Mouse (Mus musculus) neural tube, embryonic 15.5 days (tissue): ENCODE data around the gene Olfr1416. TPM values are rescaled to one million over a fixed set of nuclear protein-coding genes. Genes with fewer than 3 reads are reported as not detected.

ENCODE experiments used
- ATAC-seq: fragments of 200-750 bp; cut with Nextera tagmentation; 2 replicates; pipeline ENCODE4 v1.8.0; 2017; ENCODE audit warnings: mild to moderate bottlenecking, moderate TSS enrichment, moderate library complexity; ENCODE audit not compliant: low FRiP score
- H3K27ac ChIP-seq: fragments of 300-500 bp; sonication (generic); replicated peaks from 2 replicates; pipeline ENCODE4 v1.5.1; 2015; ENCODE audit warnings: mild to moderate bottlenecking, inconsistent platforms
- H3K27me3 ChIP-seq: fragments of 300-500 bp; sonication (generic); replicated peaks from 2 replicates; pipeline ENCODE4 v1.6.1; 2015; ENCODE audit warnings: inconsistent platforms
- H3K36me3 ChIP-seq: fragments of 300-500 bp; sonication (generic); 2 replicates; pipeline ENCODE4 v1.6.1; 2015; ENCODE audit warnings: inconsistent platforms
- H3K4me1 ChIP-seq: fragments of 300-500 bp; sonication (generic); 2 replicates; pipeline ENCODE4 v1.6.1; 2015; ENCODE audit warnings: inconsistent platforms
- H3K4me2 ChIP-seq: fragments of 300-500 bp; sonication (generic); 2 replicates; pipeline ENCODE4 v1.6.1; 2015; ENCODE audit warnings: inconsistent platforms, mild to moderate bottlenecking, moderate library complexity
- H3K4me3 ChIP-seq: fragments of 300-500 bp; sonication (generic); replicated peaks from 2 replicates; pipeline ENCODE4 v1.5.1; 2015; ENCODE audit warnings: mild to moderate bottlenecking, inconsistent platforms
- H3K9ac ChIP-seq: fragments of 300-500 bp; sonication (generic); replicated peaks from 2 replicates; pipeline ENCODE4 v1.6.1; 2015; ENCODE audit warnings: mild to moderate bottlenecking, inconsistent platforms
- H3K9me3 ChIP-seq: fragments of 300-500 bp; sonication (generic); replicated peaks from 2 replicates; pipeline ENCODE4 v1.6.1; 2016; ENCODE audit warnings: inconsistent platforms
- WGBS: fragments of 180-500 bp; shearing (Covaris S2); methylation state at CpG from one replicate; pipeline ENCODE4 v1.1.7; 2015; ENCODE audit warnings: mixed read lengths; 5-methylcytosine and 5-hydroxymethylcytosine counted together
- polyA plus RNA-seq: library from polyadenylated mRNA; unstranded; fragments of >200 nt; fragmentation: Nextera tagmentation; extraction: Ambion mirVana; gene quantifications from 2 replicates; pipeline ENCODE4 v1.2.1, GENCODE M21; 2015

The Olfr1416 gene
- polyA plus RNA-seq, 1 experiment from 2014 or later, result not detected

GRCm38 (mm10) chr1:92458416-92458815 lies 26.5 kb downstream of the Olfr1416 start:
- Histone ChIP-seq H3K4me2 (no peak overlapping the region), H3K27ac (no peak overlapping the region), H3K4me3 (no peak overlapping the region), H3K9ac (no peak overlapping the region), H3K27me3 (no peaks in the 10 kb centered on the region), H3K36me3 (peaks cover 78% of the 10 kb centered on the region), H3K9me3 (no peaks in the 10 kb centered on the region), H3K4me1 (no peaks in the 10 kb centered on the region)
- ATAC-seq, result no peak
- WGBS, result 92% methylated on average over 6 of the region's 6 CpGs

DNA sequence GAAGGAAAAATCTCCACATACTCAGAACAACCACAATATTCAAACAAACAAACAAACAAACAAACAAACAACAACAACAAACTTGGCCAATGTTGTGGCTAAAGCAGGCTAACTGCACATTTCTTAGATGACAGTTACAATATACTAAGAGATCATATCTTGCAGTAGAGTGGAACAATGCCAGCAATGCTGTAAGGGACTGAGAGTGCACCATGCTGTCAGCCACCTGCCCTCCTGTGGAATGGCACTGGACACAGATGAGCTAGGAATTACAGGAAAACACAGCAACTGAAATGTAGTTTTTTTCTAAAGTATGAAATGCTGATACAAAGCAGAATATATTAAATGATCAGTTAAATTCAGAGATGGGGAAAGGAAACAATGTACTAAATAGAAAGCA lies 27.2 kb downstream of the Olfr1416 start:
- no peaks in the 10 kb centered on the region for H3K4me1 ChIP-seq
- peaks cover 78% of the 10 kb centered on the region for H3K36me3 ChIP-seq
- no peak for ATAC-seq
- no peaks in the 10 kb centered on the region for H3K27me3 ChIP-seq
- no peak overlapping the region for H3K4me2 ChIP-seq
- no peak overlapping the region for H3K27ac ChIP-seq
- H3K4me3 ChIP-seq, result no peak overlapping the region
- H3K9ac ChIP-seq, result no peak overlapping the region
- no peaks in the 10 kb centered on the region for H3K9me3 ChIP-seq

- no peaks in the 10 kb centered on the region for H3K4me1 ChIP-seq
- ATAC-seq, result no peak
- H3K9ac ChIP-seq, result no peak overlapping the region
- no peak overlapping the region for H3K4me2 ChIP-seq
- H3K27me3 ChIP-seq, result no peaks in the 10 kb centered on the region
- WGBS, result 75% methylated on average over 8 of the region's 8 CpGs
- H3K9me3 ChIP-seq, result no peaks in the 10 kb centered on the region
- peaks cover 76% of the 10 kb centered on the region for H3K36me3 ChIP-seq
- H3K27ac ChIP-seq, result no peak overlapping the region
- H3K4me3 ChIP-seq, result no peak overlapping the region
These were observed 31.0 kb downstream of the Olfr1416 start for GRCm38 (mm10) chr1:92453751-92454445.

DNA sequence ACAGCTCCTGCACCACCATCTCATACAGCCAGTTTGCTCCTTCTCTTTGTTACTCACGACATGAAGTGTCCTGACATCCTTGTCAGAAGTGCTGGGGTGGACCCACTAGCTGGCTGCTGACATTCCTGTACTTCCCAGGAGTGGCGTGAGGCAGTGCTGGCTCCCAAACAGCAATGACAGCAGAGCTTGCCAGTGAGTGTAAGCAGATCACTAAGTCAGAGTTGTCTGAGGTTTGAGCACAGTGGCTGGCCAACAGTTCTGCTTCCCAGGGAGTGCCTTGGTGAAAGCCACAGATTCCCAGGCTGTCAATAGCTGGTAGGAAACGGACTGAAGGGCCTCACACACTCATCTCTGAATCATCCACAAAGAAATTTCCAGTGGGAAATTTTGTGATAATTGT lies 36.6 kb downstream of the Olfr1416 start:
- WGBS, result 88% methylated on average over 3 of the region's 3 CpGs
- no peak for ATAC-seq

DNA sequence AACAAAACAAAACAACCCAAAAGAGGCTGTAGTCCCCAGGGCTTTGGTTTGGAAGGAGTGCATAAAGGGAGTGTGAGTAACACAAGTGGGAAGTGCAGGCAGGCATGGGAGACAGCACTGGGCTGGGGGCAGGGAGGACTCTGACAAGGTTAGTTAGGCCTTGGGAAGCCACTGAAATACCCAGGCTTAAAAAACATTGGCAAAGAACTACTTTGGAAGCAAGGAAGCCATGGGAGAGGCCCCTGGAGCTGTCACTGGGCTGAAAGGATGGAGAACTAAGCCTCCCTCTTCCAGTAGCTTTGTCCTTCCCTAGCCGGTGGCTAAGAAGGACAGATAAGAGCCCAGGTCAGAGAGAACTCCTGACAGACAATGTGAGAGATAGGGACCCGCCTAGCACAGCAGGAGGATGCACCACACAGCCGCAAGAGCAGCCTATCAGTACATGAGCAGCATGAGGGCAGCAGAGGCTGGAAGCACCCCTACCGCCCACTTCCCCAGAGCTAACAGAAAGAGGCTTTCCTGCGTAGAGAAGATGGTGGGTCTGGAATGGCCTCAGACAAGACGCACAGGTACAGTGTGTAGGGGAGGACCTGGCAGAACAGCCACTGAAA lies 43.4 kb downstream of the Olfr1416 start:
- Histone ChIP-seq H3K27ac (no peak overlapping the region), H3K27me3 (no peaks in the 10 kb centered on the region), H3K4me3 (no peak overlapping the region), H3K9me3 (no peaks in the 10 kb centered on the region), H3K9ac (no peak overlapping the region), H3K36me3 (peaks cover 65% of the 10 kb centered on the region), H3K4me2 (no peak overlapping the region), H3K4me1 (peaks cover 22% of the 10 kb centered on the region)
- no peak for ATAC-seq
- 87% methylated on average over 6 of the region's 6 CpGs for WGBS

More for the DNA sequence above, 36.6 kb downstream of the Olfr1416 start:
- Histone ChIP-seq H3K4me1 (no peaks in the 10 kb centered on the region), H3K9me3 (no peaks in the 10 kb centered on the region), H3K27ac (no peak overlapping the region), H3K4me2 (no peak overlapping the region), H3K36me3 (peaks cover 83% of the 10 kb centered on the region), H3K4me3 (no peak overlapping the region), H3K9ac (no peak overlapping the region), H3K27me3 (no peaks in the 10 kb centered on the region)

- Histone ChIP-seq H3K9me3 (no peaks in the 10 kb centered on the region), H3K27me3 (no peaks in the 10 kb centered on the region), H3K9ac (no peak overlapping the region), H3K4me3 (no peak overlapping the region), H3K4me1 (peaks cover 25% of the 10 kb centered on the region), H3K36me3 (peaks cover 53% of the 10 kb centered on the region), H3K4me2 (no peak overlapping the region), H3K27ac (no peak overlapping the region)
- 93% methylated on average over 9 of the region's 9 CpGs for WGBS
- ATAC-seq, result no peak
These were observed 44.7 kb downstream of the Olfr1416 start for GRCm38 (mm10) chr1:92440066-92440750.

- peak overlapping the region; percentile 46; the same call in 1 of the 2 replicates for H3K27ac ChIP-seq
- H3K4me1 ChIP-seq, result peaks cover 25% of the 10 kb centered on the region
- no peak overlapping the region for H3K4me3 ChIP-seq
- H3K4me2 ChIP-seq, result no peak overlapping the region
- H3K36me3 ChIP-seq, result peaks cover 39% of the 10 kb centered on the region
- H3K27me3 ChIP-seq, result no peaks in the 10 kb centered on the region
- H3K9ac ChIP-seq, result no peak overlapping the region
- H3K9me3 ChIP-seq, result no peaks in the 10 kb centered on the region
- ATAC-seq, result peak; percentile 73
- 35% methylated on average over 9 of the region's 9 CpGs for WGBS
These were observed 47.1 kb downstream of the Olfr1416 start for GRCm38 (mm10) chr1:92437678-92438271.

- H3K4me1 ChIP-seq, result peaks cover 25% of the 10 kb centered on the region
- H3K9me3 ChIP-seq, result no peaks in the 10 kb centered on the region
- H3K4me2 ChIP-seq, result no peak overlapping the region
- WGBS, result 47% methylated on average over 4 of the region's 4 CpGs
- no peak overlapping the region for H3K9ac ChIP-seq
- no peak overlapping the region for H3K4me3 ChIP-seq
- H3K27me3 ChIP-seq, result no peaks in the 10 kb centered on the region
- peak overlapping the region; percentile 46; the same call in 1 of the 2 replicates for H3K27ac ChIP-seq
- peaks cover 30% of the 10 kb centered on the region for H3K36me3 ChIP-seq
- peak; percentile 32; the same call in 1 of the 2 replicates for ATAC-seq
These were observed 48.0 kb downstream of the Olfr1416 start for GRCm38 (mm10) chr1:92436831-92437321.

GRCm38 (mm10) chr1:92434986-92435385 lies 49.9 kb downstream of the Olfr1416 start:
- H3K27ac ChIP-seq, result no peak overlapping the region
- 95% methylated on average over 1 of the region's 1 CpGs for WGBS

GRCm38 (mm10) chr1:92432791-92433190 lies 52.1 kb downstream of the Olfr1416 start:
- Histone ChIP-seq H3K4me1 (peaks cover 15% of the 10 kb centered on the region), H3K27ac (no peak overlapping the region), H3K9ac (no peak overlapping the region), H3K36me3 (no peaks in the 10 kb centered on the region), H3K4me2 (no peak overlapping the region), H3K9me3 (no peaks in the 10 kb centered on the region), H3K27me3 (no peaks in the 10 kb centered on the region), H3K4me3 (no peak overlapping the region)
- ATAC-seq, result no peak
- WGBS, result 73% methylated on average over 9 of the region's 9 CpGs

More at GRCm38 (mm10) chr1:92434986-92435385, 49.9 kb downstream of the Olfr1416 start:
- no peak overlapping the region for H3K9ac ChIP-seq
- no peak overlapping the region for H3K4me2 ChIP-seq
- no peak overlapping the region for H3K4me3 ChIP-seq
- H3K27me3 ChIP-seq, result no peaks in the 10 kb centered on the region
- peaks cover 25% of the 10 kb centered on the region for H3K4me1 ChIP-seq
- H3K9me3 ChIP-seq, result no peaks in the 10 kb centered on the region
- ATAC-seq, result no peak
- H3K36me3 ChIP-seq, result peaks cover 15% of the 10 kb centered on the region; the same call in 1 of the 2 replicates

GRCm38 (mm10) chr1:92432098-92432497 lies 52.8 kb downstream of the Olfr1416 start:
- no peaks in the 10 kb centered on the region for H3K27me3 ChIP-seq
- H3K27ac ChIP-seq, result no peak overlapping the region
- no peak overlapping the region for H3K4me2 ChIP-seq
- no peak overlapping the region for H3K4me3 ChIP-seq
- H3K36me3 ChIP-seq, result no peaks in the 10 kb centered on the region
- peaks cover 8% of the 10 kb centered on the region for H3K4me1 ChIP-seq
- 44% methylated on average over 4 of the region's 4 CpGs for WGBS
- ATAC-seq, result no peak
- H3K9ac ChIP-seq, result no peak overlapping the region
- H3K9me3 ChIP-seq, result no peaks in the 10 kb centered on the region
